Mouse (Mus musculus) CD4-positive, CD25-positive, alpha-beta regulatory T cell, adult 2 months (primary cell): ENCODE results near the gene Cmpk1.
A peak's percentile ranks its signal among the peaks of the same experiment; 100 is the strongest.

Source experiments
- DNase-seq: peaks from one replicate; pipeline ENCODE4 v3.0.0-alpha.2; 2012; ENCODE audit warnings: low read depth, low spot score

The Cmpk1 gene

DNA sequence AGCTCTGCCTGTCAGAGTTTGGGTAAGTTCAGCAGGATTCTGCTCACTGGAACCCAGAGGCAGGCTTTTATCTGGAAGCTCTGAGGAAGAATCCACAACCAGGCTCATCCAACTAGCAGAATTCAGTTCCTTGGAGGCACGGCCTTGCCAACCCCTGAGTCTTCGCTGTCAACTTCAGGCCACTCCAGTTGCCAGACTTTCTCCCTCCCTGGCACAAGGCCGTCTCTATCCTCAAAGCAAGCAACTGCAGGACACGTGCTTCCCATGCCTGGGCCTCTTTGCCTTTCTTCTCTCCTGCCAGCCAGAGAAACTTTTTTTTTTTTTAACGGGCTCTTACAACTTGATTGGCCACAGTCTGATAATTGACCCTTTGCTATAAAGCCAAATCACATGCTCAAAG is 42.0 kb downstream of the Cmpk1 start:
- DNase-seq, result no peak

DNA sequence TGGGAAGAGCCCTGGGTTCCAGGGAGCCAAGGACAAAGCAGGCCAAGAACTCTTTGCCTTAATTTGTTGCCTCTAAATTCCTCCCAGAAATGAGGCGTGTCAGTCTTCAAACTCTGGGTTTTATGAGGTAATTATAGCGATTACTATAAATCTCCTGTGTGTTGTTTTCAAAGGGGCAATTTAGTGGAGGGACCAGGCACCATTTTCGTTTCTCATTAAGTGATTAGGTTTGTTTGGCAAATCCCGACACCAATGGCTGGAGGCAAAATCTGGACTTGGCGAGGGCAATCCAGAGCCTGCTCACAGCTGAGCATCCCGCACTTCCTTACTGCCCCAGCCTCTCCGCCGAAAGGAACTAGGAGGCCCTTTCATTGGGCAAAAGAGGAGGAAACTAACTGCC is 44.5 kb downstream of the Cmpk1 start:
- no peak for DNase-seq

DNA sequence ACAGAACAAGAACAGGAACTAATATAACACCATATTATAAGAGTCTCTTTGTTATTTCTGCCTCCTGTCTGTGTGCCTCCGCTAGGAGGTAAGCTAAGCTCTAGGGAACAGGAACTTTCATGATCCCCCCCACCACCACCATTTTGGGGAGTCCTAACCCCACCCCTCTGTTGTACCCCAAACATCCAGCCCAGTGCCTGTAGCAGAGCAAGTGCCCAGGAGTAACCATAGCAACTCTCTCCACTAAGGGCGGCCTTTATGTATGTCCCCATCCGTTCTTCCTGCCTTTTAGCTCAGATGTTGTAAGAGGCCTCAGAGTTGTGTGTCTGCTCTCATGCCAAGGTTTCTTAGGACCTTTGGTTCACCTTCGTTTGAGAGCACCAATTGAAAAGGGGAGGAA is 44.9 kb downstream of the Cmpk1 start:
- no peak for DNase-seq

DNA sequence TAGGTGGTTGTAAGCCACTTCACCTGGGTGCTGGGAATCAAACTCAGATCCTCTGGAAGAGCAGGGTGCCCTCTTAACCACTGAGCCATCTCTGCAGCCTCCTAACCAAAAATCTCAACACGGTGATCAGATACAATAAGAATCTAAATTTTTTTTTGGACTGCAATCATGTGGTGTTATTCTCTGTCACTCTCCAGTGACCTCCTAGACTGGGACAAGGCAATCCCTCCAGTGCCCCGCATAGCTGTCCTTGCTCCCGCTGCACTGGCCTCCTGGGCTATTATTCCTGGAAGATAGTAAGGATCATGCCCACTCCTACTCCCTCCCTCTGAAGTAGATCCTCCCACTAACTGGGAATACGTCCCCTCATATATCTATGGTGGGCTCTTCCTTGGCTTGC is 45.7 kb downstream of the Cmpk1 start:
- DNase-seq, result no peak

DNA sequence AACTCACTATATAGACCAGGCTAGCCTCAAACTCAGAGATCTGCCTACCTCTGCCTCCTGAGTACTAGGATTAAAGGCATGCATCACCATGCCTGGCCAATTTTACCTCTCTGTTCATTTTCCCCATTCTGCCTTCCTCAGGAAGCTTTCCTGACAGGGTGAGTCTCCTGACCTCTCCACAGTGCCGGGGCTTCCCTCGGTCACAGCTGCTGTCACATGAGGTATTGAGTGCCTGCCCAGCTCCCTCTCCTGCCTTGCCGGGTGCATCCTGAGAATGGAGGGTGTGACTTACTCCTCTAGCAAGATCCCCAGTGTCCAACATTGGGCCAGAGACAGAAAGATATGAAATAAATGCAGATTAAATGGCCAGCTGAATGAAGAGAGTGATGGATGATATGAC is 48.8 kb downstream of the Cmpk1 start:
- no peak for DNase-seq

DNA sequence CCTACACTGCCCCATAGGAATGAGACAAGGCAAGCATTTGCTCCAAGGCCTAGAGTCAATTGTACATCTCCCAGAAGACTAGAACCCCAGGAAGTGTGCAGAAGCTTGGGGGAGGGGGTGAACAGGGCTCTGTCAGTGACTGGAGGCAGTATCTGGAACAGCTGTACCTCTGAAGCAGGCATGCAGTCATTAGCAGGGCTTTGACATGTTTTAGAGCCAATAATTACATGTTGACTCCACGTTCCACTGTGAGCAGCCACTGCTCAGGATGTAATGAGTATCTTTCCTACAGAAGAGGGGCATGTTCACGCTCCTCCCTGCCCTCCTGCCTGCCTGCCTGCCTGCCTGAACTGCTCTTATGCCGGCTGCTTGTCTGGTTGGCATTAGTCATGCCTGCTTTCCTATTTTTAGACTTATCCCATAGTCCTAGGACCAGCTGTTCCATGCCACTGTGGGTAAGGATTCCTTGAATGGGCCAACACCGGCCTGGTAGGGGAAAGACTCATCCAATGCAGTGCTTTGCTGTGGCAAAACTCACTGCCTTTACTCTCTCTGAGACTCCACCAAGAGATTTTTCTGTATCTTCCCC is 49.5 kb downstream of the Cmpk1 start:
- no peak for DNase-seq

DNA sequence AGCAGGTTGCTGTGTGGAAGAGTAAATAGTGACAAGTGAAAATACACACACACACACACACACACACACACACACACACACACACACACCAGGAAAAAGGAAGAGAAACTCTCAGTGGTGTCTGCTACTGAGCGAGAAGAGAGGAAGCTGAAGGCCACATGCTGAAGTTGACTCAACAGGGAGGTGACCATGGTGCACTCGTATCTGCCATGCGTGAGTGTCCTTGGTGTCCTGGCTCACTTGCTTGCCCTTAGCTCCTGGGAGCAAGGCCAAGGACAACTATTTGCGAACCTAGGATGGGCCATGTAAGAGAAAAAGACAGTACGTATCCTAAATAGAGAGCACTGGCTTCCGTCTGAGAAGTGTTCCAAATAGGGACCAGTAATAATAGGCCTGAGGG is 52.9 kb downstream of the Cmpk1 start:
- DNase-seq, result no peak

DNA sequence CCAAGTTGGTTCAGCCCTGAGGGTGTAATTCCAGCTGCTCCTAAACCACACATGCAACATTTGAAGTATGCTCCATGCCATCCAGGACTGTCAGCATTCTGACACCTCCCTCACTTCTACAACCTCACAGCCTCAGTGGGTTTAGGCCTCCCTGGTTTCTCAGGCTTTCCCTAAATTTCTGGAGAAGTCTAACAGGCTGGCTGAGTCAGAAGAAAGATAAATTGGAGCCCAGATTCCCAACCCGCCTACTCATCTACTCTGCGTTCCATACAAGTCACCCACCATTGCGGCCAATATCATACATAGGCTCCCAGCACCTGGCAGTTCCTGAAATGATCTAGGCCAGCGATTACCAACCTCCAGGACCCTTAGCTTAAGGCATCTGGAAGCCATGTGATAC is 54.3 kb downstream of the Cmpk1 start:
- DNase-seq, result no peak

DNA sequence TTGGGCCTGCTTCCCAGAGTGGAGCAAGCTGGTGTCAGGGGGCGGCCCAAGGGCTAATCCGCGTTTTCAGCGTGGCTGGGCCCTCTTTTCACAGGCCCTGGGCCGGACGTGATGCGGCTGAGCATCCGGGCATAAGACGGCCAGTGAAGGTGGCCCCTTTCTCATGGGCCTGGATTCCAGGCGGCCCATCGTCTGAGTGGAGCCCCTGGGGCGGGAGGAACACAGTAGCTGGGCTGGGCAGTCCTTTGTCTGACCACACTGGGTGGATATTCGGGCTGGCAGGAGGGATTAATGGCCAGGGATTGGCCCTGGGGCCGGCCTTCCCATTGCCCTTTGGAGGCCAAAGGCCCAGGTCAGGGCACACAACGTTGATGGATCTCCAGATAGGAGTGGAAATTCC is 57.9 kb downstream of the Cmpk1 start:
- DNase-seq, result no peak

DNA sequence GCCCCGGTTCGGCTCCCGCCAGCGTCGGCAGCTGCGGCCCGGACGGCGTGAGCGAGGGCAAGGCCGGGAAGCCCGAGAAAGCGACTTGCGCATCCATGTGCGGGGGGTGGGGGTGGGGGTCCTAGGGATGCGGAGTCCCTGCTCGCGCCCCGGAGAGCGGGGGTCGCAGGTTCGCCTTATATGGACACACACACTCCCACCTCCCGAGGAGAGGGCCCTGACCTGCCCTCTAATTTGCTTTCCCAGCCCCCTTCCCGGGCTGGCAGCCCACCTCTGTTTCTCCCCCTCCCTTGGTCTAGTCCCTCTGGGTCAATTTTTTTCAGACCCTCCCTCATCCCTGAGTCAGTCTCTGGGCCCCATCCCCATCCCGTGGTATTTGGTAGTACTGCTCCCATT is 61.1 kb downstream of the Cmpk1 start, which contains the start of gene Foxe3:
Gene Foxe3 (minus strand): TSS at position 97 of the 396 bp plus-strand sequence.
- no peak for DNase-seq

DNA sequence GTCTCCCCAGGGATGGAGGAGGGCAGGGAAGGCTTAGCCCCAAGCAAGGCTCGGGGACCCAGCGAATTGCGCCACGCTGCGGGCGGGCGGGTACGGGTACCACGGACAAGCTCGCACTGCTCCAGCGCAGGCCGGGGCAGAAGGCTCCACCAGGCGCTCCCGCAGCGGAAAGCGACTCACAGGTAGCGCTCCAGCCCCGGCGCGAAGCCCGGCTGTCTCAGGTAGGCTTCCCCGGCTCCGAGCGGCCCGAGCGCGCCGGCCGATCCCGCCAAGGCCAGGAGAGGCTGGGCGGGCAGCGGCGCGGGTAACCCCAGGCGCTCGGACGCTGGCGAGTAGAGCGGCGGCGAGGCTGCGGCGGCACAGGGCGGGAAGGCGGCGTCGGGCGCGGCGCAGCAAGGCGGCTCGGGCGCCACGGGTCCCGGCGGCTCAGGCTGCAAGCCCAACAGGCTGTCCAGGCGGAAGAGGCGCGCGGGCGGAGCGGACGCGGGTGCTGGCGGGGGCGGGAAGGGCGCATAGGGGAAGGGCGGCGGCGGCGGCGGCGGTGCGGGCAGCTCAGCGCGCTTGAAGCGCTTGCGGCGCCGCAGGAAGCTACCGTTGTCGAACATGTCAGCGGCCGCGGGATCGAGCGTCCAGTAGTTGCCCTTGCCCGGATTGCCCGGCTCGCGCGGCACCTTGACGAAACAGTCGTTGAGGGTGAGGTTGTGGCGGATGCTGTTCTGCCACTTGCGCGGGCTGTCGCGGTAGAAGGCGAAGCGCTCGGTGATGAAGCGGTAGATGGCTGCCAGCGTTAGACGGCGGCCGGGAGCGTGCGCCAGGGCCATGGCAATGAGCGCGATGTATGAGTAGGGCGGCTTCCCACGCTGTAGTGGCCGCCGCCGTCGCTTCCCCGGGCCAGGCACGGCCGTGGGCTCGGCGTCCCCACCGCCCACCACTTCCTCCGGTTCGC is 61.8 kb downstream of the Cmpk1 start:
- DNase-seq, result no peak

DNA sequence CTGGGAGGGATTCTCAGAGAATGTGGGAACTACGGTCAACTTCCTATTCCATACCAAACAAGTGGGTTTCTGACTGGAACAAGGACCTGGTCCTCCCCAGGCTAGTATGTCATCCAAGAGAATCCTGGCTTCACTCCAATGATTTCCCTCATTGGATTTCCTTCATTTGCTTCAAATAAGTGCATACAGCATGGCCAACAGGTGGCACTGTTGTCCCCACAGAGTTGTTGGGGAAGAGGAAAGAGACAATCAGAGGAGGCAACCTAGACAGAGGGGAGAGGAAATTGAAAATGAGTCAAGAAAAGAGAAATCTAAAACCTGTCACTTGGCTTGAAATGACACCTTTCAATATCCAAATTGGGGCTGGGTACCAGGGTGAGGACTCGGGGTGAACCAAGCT is 70.0 kb downstream of the Cmpk1 start:
- DNase-seq, result peak; percentile 78

DNA sequence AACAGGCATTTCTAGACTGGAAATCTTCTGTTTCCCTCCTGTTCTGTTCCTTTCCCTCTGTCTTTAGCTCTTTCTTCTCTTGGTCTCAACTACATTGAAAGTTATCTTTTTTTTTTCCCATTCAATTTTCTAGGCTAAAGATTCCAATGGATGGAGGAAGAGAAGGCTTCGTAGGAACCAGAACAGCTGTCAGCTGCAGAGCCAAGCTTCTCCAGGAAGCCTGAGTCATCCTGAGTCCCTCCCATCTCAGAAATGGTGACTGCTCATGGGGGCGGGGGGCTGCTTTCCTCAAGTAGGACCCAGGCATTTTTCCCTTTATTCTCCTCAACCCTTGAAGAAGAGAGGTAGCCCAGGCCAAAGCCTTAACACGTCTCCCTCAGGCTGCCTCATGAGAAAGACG is 71.0 kb downstream of the Cmpk1 start:
- no peak for DNase-seq

DNA sequence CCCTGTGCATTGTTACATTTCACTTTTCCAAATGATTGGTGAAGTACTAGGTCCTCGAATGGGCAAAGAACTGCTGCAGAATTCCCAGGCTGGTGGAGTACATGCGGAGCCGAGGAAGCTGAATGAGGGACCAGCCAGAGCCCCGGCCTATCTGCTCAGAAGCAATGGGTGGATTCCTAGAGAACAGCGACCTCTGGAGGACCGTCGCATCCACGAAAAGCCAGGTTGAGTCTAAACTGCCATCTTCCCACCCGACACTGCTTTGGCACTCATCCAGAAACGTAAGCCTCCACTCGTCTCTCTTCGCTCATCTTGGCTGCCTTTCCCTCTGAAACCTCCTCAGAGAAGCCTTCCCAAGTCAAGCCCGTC is 73.5 kb downstream of the Cmpk1 start:
- peak; percentile 74 for DNase-seq

DNA sequence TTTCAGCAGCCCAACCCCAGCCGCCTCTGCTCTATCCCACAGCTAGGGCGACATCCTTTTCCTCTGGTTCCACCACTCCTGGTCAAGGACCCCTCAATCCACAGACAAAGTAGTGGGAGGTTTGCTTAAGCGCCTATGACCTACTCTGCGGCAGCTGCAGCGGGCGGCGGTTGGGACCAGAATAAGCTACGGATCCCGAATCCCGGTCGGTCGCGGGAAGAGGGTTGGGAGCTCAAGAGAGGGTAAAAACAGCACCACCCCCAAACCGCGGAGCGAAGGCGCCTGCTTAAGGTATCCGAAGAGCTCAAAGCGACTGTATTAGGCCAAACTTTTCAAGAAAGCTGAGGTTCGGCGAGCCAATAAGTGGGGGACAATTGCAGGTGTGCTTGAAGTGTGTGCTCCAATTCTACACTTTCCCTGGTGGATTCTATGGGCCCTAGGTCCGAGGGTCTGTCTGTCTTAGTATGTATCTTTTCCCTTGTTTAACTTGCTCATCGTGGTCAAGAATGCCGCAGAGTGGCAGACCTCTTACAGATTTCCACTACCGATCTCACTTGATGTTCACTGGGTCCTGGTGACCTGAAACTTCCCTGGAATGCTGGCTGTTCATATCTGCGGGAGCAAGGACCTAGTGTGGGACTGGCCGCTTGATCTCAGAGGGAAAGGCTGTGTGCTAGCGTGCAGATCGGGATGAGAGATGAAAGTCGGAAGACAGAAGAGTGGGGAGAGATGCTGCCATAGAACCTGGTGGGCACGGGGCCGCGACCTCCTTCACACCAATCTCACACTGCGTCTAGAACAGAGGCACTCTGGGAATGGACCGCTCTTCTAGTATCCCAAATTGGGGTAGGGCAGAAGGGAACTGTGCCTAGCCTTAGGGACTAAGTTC is 74.1 kb downstream of the Cmpk1 start:
- DNase-seq, result no peak

DNA sequence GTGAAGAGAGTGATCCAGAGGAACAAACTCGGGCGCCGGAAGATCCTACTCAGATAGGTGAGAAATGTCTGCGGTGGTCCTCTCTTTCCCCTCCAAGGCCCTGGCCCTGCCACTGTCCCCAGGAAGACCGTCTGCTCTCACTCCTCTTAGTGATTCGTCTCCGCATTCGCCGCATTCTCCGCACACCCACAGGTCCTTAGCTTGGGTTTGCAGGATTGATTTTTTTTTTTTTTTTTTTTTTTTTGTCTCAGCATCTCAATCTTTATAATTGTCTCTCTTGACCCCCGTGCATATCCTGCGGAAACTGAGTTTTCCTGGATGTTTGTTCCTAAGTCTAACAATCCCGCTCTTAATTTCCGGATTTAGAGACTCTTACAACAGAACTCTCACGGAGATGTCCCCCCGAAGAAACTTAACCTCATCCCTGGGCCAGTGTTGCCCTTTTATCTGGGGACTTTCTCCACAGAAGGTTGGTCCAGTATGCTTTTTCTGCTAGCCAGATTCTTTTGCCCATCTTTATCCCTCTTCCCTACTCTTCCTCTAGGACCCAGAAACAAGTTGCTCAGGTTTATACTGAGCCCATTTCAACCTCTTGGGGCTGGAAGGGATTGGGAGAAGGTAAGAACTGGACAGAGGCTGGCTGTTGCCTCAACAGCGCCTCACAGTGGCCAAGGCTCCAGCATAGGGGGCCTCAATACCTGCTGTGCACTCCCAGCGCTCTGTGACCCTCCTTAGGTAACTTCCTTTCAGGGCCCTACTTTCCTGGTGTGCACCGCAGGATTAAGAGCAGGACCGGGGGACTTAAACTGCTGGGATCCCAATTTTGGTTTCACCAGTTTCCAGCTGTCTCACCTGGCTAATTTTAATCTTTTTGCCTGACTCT is 77.2 kb downstream of the Cmpk1 start:
- peak; percentile 68 for DNase-seq
